Mouse (Mus musculus): ENCODE results near the gene Fam19a4. TPM values are rescaled to one million over a fixed set of nuclear protein-coding genes. Genes with fewer than 3 reads are reported as not detected.

The Fam19a4 gene
- total RNA-seq (2021) (1 to 10 TPM in 1 of 2 experiments, under 1 TPM in 1; 0.98 to 1.6 TPM), polyA plus RNA-seq (2012; rRNA removed) (0.11 and 0.37 TPM in 2 replicates)
- long read RNA-seq, partial matches to known transcripts, result 0 of 2 reads
- long read RNA-seq, other reads (novel, unspliced or antisense), result 1 of 2 reads

- DNase-seq, result peak; percentile 76
These were observed at the start of gene Fam19a4 for GRCm38 (mm10) chr6:97060074-97060681. Fam19a4 (minus strand) TSS chr6:97060413.

GRCm38 (mm10) chr6:97106777-97107176 is 46.6 kb upstream of the Fam19a4 start:
- DNase-seq, result peak; percentile 23

GRCm38 (mm10) chr6:97106106-97106505 is 45.9 kb upstream of the Fam19a4 start:
- no peak for DNase-seq

- DNase-seq, result peak; percentile 28
These were observed 44.1 kb upstream of the Fam19a4 start for GRCm38 (mm10) chr6:97104264-97104852.

GRCm38 (mm10) chr6:97101958-97102702 is 41.9 kb upstream of the Fam19a4 start:
- no peak for DNase-seq

- DNase-seq, result no peak
These were observed 41.2 kb upstream of the Fam19a4 start for GRCm38 (mm10) chr6:97101190-97101957.

GRCm38 (mm10) chr6:97082336-97082735 is 22.1 kb upstream of the Fam19a4 start:
- no peak for DNase-seq

GRCm38 (mm10) chr6:97080016-97080415 is 19.8 kb upstream of the Fam19a4 start:
- DNase-seq, result no peak

GRCm38 (mm10) chr6:97059599-97059998 is 614 bp downstream of the Fam19a4 start:
- peak; percentile 4 for DNase-seq

GRCm38 (mm10) chr6:97052196-97052770 is 7.9 kb downstream of the Fam19a4 start:
- no peak for DNase-seq

GRCm38 (mm10) chr6:97048403-97048802 is 11.8 kb downstream of the Fam19a4 start:
- DNase-seq, result no peak

- no peak for DNase-seq
These were observed 13.7 kb downstream of the Fam19a4 start for GRCm38 (mm10) chr6:97046541-97046940.

- no peak for DNase-seq
These were observed 33.0 kb downstream of the Fam19a4 start for GRCm38 (mm10) chr6:97027110-97027677.

GRCm38 (mm10) chr6:97019323-97019722 is 40.9 kb downstream of the Fam19a4 start:
- no peak for DNase-seq

GRCm38 (mm10) chr6:97016711-97017110 is 43.5 kb downstream of the Fam19a4 start:
- DNase-seq, result no peak

GRCm38 (mm10) chr6:97016018-97016417 is 44.2 kb downstream of the Fam19a4 start:
- DNase-seq, result no peak

GRCm38 (mm10) chr6:97006513-97007094 is 53.6 kb downstream of the Fam19a4 start:
- peak; percentile 53 for DNase-seq

GRCm38 (mm10) chr6:97005038-97005437 is 55.2 kb downstream of the Fam19a4 start:
- DNase-seq, result peak; percentile 8

- no peak for DNase-seq
These were observed 64.6 kb downstream of the Fam19a4 start for GRCm38 (mm10) chr6:96995556-96996159.

- no peak for DNase-seq
These were observed 68.5 kb downstream of the Fam19a4 start for GRCm38 (mm10) chr6:96991741-96992140.

- no peak for DNase-seq
These were observed 82.7 kb downstream of the Fam19a4 start for GRCm38 (mm10) chr6:96977537-96977936.
